Mouse (Mus musculus) intestine, embryonic 14.5 days (tissue): ENCODE data around the gene Gm7030. TPM values are rescaled to one million over a fixed set of nuclear protein-coding genes. Genes with fewer than 3 reads are reported as not detected.
"Not testable (repeated sequence)": the region's sequence is repeated elsewhere in the genome, so short reads cannot be mapped to it uniquely, and the experiment has no call there.

Source experiments
- ATAC-seq: fragments of 200-750 bp; cut with Nextera tagmentation; replicated peaks from 2 replicates; pipeline ENCODE4 v1.8.0; 2017; ENCODE audit warnings: low read depth, moderate number of reproducible peaks, moderate TSS enrichment, moderate library complexity; ENCODE audit not compliant: low FRiP score, low TSS enrichment
- DNase-seq: peaks from one replicate; pipeline ENCODE4 v3.0.0-alpha.2; 2018; ENCODE audit warnings: low spot score
- H3K27ac ChIP-seq: fragments of 300-500 bp; sonication (generic); 2 replicates; pipeline ENCODE4 v1.5.1; 2014; ENCODE audit warnings: low read depth, mild to moderate bottlenecking, control low read depth
- H3K27me3 ChIP-seq: fragments of 300-500 bp; sonication (generic); replicated peaks from 2 replicates; pipeline ENCODE4 v1.6.1; 2014; ENCODE audit warnings: low read length, control low read depth; ENCODE audit not compliant: control insufficient read depth, insufficient read depth
- H3K36me3 ChIP-seq: fragments of 300-500 bp; sonication (generic); 2 replicates; pipeline ENCODE4 v1.6.1; 2014; ENCODE audit warnings: low read length, control low read depth; ENCODE audit not compliant: control insufficient read depth, insufficient read depth
- H3K4me1 ChIP-seq: fragments of 300-500 bp; sonication (generic); replicated peaks from 2 replicates; pipeline ENCODE4 v1.6.1; 2014; ENCODE audit warnings: low read length, control low read depth, mixed read lengths; ENCODE audit not compliant: control insufficient read depth, insufficient read depth
- H3K4me2 ChIP-seq: fragments of 300-500 bp; sonication (generic); 2 replicates; pipeline ENCODE4 v1.6.1; 2014; ENCODE audit warnings: low read length
- H3K4me3 ChIP-seq: fragments of 300-500 bp; sonication (generic); 2 replicates; pipeline ENCODE4 v1.5.1; 2014; ENCODE audit warnings: low read depth, low read length, control low read depth, mixed read lengths
- H3K9ac ChIP-seq: fragments of 300-500 bp; sonication (generic); 2 replicates; pipeline ENCODE4 v1.6.1; 2014; ENCODE audit warnings: mild to moderate bottlenecking, low read length
- H3K9me3 ChIP-seq: fragments of 300-500 bp; sonication (generic); 2 replicates; pipeline ENCODE4 v1.6.1; 2016; ENCODE audit warnings: low read length, control low read depth; ENCODE audit not compliant: control insufficient read depth
- WGBS: fragments of 180-500 bp; shearing (Covaris S2); extraction: QIAGEN DNeasy Blood & Tissue Kit; methylation state at CpG from one replicate; pipeline ENCODE4 v1.1.7; 2014; 5-methylcytosine and 5-hydroxymethylcytosine counted together
- polyA plus RNA-seq: library from polyadenylated mRNA; unstranded; fragments of >200 nt; fragmentation: Nextera tagmentation; extraction: Ambion mirVana; gene quantifications from 2 replicates; pipeline ENCODE4 v1.2.1, GENCODE M21; 2014

The Gm7030 gene
- polyA plus RNA-seq, 1 experiment from 2014 or later = not detected

GRCm38 (mm10) chr17:36145861-36146156 is 16.6 kb upstream of the Gm7030 start:
- peaks cover 59% of the 10 kb centered on the region for H3K27me3 ChIP-seq
- H3K4me3 ChIP-seq = peak overlapping the region; percentile 37
- peak overlapping the region; percentile 50 for H3K4me2 ChIP-seq
- not testable (repeated sequence) for H3K4me1 ChIP-seq, H3K27ac ChIP-seq, DNase-seq, H3K9ac ChIP-seq, H3K9me3 ChIP-seq, H3K36me3 ChIP-seq, ATAC-seq
- 2% methylated on average over 7 of the region's 13 CpGs for WGBS

DNA sequence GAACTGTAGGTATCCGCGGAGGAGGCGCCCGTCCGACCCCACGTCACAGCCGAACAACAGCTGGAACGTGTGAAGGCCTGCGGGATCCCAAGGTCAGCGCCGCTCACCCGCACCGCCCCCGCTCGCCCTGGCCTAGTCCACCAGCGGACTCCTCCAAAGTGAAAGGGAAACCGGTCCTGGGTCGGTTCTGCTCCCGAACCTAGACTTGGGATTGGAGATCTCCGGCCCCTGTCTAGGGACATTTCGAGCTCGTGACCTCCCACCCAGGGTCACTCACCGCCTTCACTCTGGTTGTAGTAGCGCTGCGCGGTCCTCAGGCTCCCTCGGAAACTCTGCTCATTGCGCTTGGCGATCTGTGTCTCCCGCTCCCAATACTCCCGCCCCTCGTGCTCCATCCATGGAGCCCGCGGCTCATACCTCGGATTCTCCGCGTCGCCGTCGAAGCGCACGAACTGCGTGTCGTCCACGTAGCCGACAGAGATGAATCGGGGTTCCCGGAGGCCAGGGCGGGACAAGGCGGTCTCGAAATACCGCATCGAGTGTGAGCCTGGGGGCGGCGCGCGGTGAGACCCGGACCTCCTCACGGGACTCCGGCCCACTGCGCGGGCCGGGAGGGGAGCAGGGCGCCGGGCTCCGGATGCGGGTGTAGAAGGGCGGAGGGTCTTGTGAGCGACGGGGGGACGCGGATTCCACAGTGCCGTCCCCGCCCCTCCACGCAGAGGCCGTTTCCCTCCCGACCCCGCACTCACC is 16.1 kb upstream of the Gm7030 start:
- peak; percentile 58; the same call in 1 of the 2 replicates for ATAC-seq
- Histone ChIP-seq H3K9me3 (no peaks in the 10 kb centered on the region), H3K27me3 (peaks cover 58% of the 10 kb centered on the region), H3K27ac (no peak overlapping the region), H3K4me2 (peak overlapping the region; percentile 50), H3K36me3 (no peaks in the 10 kb centered on the region), H3K9ac (0 out of 2 replicates have a peak overlapping the region, but pooled peaks have one; percentile 5), H3K4me1 (0 out of 2 replicates have a peak, but pooled peaks cover 3% of the 10 kb centered on the region), H3K4me3 (peak overlapping the region; percentile 37)
- 3% methylated on average over 72 of the region's 78 CpGs for WGBS
- peak; percentile 67 for DNase-seq

- 72% methylated on average over 1 of the region's 1 CpGs for WGBS
- DNase-seq, H3K27ac ChIP-seq, H3K4me2 ChIP-seq, H3K9ac ChIP-seq, H3K4me1 ChIP-seq, H3K9me3 ChIP-seq, H3K4me3 ChIP-seq, ATAC-seq, H3K36me3 ChIP-seq: not testable (repeated sequence)
- peaks cover 16% of the 10 kb centered on the region; the same call in 1 of the 2 replicates for H3K27me3 ChIP-seq
These were observed 7.1 kb upstream of the Gm7030 start for GRCm38 (mm10) chr17:36136299-36136848.

GRCm38 (mm10) chr17:36135421-36136231 is 6.4 kb upstream of the Gm7030 start:
- not testable (repeated sequence) for H3K4me1 ChIP-seq, DNase-seq, H3K9me3 ChIP-seq, H3K36me3 ChIP-seq, H3K4me3 ChIP-seq, H3K27ac ChIP-seq, H3K4me2 ChIP-seq, H3K9ac ChIP-seq, ATAC-seq
- peaks cover 10% of the 10 kb centered on the region; the same call in 1 of the 2 replicates for H3K27me3 ChIP-seq

DNA sequence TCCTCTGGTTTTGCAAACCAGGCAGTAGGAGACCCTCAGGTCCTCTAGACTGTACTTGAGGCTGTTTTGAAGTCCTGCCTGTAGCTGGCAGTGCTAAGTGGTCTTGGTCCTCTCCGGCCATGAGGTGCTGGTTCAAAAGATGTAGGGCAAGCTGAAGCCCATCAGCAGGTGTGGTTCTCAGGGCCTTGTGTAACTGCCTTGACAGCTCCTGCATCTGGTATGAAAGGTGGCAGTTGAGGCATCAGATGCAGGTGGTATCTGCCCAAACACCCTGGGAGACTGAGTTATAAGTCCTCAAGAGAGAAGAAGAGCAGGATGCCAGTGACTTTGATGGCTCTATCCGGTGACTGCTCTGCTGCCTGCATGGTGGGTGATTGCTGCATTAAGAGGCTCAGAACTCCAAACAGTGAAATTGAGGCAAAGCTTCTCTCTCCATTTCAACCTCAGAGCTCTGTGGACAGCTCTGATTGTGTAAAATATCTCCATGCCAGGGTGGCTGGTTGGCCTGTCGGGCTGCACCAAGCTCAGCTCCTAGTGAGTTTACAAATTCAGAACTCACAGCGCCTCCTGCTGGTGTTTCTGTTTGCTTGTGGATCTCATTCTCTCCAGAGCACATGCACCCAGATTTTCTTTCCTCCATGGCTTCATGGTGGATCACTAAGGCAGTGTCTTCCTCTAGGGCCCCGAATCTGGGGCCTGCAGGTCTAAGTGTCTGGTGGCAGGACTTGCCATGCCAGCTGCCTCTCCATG is 2.5 kb upstream of the Gm7030 start:
- H3K27ac ChIP-seq = no peak overlapping the region
- no peak overlapping the region for H3K4me2 ChIP-seq
- no peaks in the 10 kb centered on the region for H3K27me3 ChIP-seq
- DNase-seq (no peak), ATAC-seq (no peak)
- no peaks in the 10 kb centered on the region for H3K9me3 ChIP-seq
- 71% methylated on average over 5 of the region's 5 CpGs for WGBS
- no peak overlapping the region for H3K9ac ChIP-seq
- H3K4me3 ChIP-seq = no peak overlapping the region
- H3K4me1 ChIP-seq = no peaks in the 10 kb centered on the region
- no peaks in the 10 kb centered on the region for H3K36me3 ChIP-seq

DNA sequence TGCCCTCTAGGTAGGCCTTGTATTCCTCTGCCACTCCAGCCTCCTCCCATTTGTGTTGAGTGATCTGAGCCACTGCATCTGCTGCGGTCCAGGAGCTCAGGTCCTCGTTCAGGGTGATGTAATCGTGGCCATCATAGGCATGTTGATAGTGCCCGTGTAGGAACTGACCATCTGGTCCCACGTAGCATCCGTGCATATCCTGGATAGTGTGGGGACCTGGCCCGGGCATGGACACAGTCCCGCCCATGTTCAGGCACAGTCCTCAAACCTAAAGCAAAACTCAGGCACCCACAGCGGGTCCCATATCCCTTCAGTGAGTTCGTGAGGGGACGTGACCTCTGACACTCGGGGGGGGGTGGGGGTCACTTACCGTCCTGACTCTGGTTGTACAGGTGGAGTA is 700 bp downstream of the Gm7030 start:
- H3K27me3 ChIP-seq, H3K4me1 ChIP-seq, H3K36me3 ChIP-seq, H3K27ac ChIP-seq, DNase-seq, H3K4me2 ChIP-seq, H3K9me3 ChIP-seq, H3K4me3 ChIP-seq, ATAC-seq, H3K9ac ChIP-seq: not testable (repeated sequence)
- WGBS = 61% methylated on average over 10 of the region's 13 CpGs

- H3K9me3 ChIP-seq, H3K4me3 ChIP-seq, H3K4me2 ChIP-seq, H3K27ac ChIP-seq, H3K4me1 ChIP-seq, H3K36me3 ChIP-seq, DNase-seq, H3K9ac ChIP-seq, ATAC-seq: not testable (repeated sequence)
- WGBS = 66% methylated on average over 3 of the region's 3 CpGs
- peaks cover 20% of the 10 kb centered on the region for H3K27me3 ChIP-seq
These were observed 5.1 kb downstream of the Gm7030 start for GRCm38 (mm10) chr17:36124111-36124510.

GRCm38 (mm10) chr17:36121352-36122020 is 7.7 kb downstream of the Gm7030 start, which contains the start of gene Gm19684:
Gene Gm19684, plus strand, starts transcription at chr17:36121678.
- H3K9ac ChIP-seq, H3K27ac ChIP-seq, H3K36me3 ChIP-seq, H3K4me3 ChIP-seq, DNase-seq, H3K4me1 ChIP-seq, H3K9me3 ChIP-seq: not testable (repeated sequence)
- H3K27me3 ChIP-seq = peaks cover 21% of the 10 kb centered on the region
- ATAC-seq = peak; percentile 60; the same call in 1 of the 2 replicates
- peak within 1 kb of the TSS; percentile 38 for H3K4me2 ChIP-seq
- 4% methylated on average over 8 of the region's 8 CpGs for WGBS
